Mouse (Mus musculus): ENCODE measurements around the gene 1190005I06Rik. TPM values are rescaled to one million over a fixed set of nuclear protein-coding genes. Genes with fewer than 3 reads are reported as not detected.

Gene 1190005I06Rik
- polyA plus RNA-seq, 1 experiment from 2014 or later = 11.8 TPM

GRCm38 (mm10) chr8:120571561-120571960 is 75.9 kb downstream of the 1190005I06Rik start:
- H3K27ac ChIP-seq = no peak overlapping the region
- no peak overlapping the region for H3K4me3 ChIP-seq
- WGBS = 79% methylated on average over 8 of the region's 8 CpGs
- peaks cover 23% of the 10 kb centered on the region; the same call in 1 of the 2 replicates for H3K4me1 ChIP-seq
- H3K9me3 ChIP-seq = no peaks in the 10 kb centered on the region
- no peaks in the 10 kb centered on the region for H3K27me3 ChIP-seq
- ATAC-seq (ENCODE audit: insufficient number of reproducible peaks, insufficient read depth, low FRiP score, low TSS enrichment) = no peak
- no peak overlapping the region for H3K4me2 ChIP-seq (replicated peaks)
- peaks cover 100% of the 10 kb centered on the region for H3K36me3 ChIP-seq
- no peak overlapping the region for H3K9ac ChIP-seq

GRCm38 (mm10) chr8:120569939-120570715 is 77.3 kb downstream of the 1190005I06Rik start:
- Histone ChIP-seq H3K4me1 (peaks cover 26% of the 10 kb centered on the region), H3K4me2 (replicated peaks) (no peak overlapping the region), H3K27ac (no peak overlapping the region), H3K9ac (no peak overlapping the region), H3K4me3 (no peak overlapping the region), H3K36me3 (peaks cover 89% of the 10 kb centered on the region), H3K27me3 (no peaks in the 10 kb centered on the region), H3K9me3 (no peaks in the 10 kb centered on the region)
- WGBS = 64% methylated on average over 13 of the region's 13 CpGs
- ATAC-seq (ENCODE audit: insufficient number of reproducible peaks, insufficient read depth, low FRiP score, low TSS enrichment) = no peak

- Histone ChIP-seq H3K4me1 (peaks cover 29% of the 10 kb centered on the region), H3K36me3 (peaks cover 79% of the 10 kb centered on the region), H3K9ac (no peak overlapping the region), H3K4me3 (no peak overlapping the region), H3K27me3 (no peaks in the 10 kb centered on the region), H3K9me3 (no peaks in the 10 kb centered on the region), H3K4me2 (replicated peaks) (no peak overlapping the region), H3K27ac (no peak overlapping the region)
- 95% methylated on average over 17 of the region's 17 CpGs for WGBS
- no peak for ATAC-seq (ENCODE audit: insufficient number of reproducible peaks, insufficient read depth, low FRiP score, low TSS enrichment)
These were observed 78.3 kb downstream of the 1190005I06Rik start for GRCm38 (mm10) chr8:120569123-120569522.

- peaks cover 33% of the 10 kb centered on the region for H3K4me1 ChIP-seq
- H3K27ac ChIP-seq = no peak overlapping the region
- no peak overlapping the region for H3K9ac ChIP-seq
- WGBS = 96% methylated on average over 37 of the region's 37 CpGs
- peaks cover 70% of the 10 kb centered on the region for H3K36me3 ChIP-seq
- no peak overlapping the region for H3K4me3 ChIP-seq
- no peak for ATAC-seq (ENCODE audit: insufficient number of reproducible peaks, insufficient read depth, low FRiP score, low TSS enrichment)
- H3K27me3 ChIP-seq = no peaks in the 10 kb centered on the region
- no peak overlapping the region for H3K4me2 ChIP-seq (replicated peaks)
- H3K9me3 ChIP-seq = no peaks in the 10 kb centered on the region
These were observed 79.2 kb downstream of the 1190005I06Rik start for GRCm38 (mm10) chr8:120568164-120568798.

- WGBS = 96% methylated on average over 17 of the region's 17 CpGs
- Histone ChIP-seq H3K4me3 (no peak overlapping the region), H3K27ac (no peak overlapping the region), H3K4me1 (peaks cover 38% of the 10 kb centered on the region), H3K4me2 (replicated peaks) (no peak overlapping the region), H3K36me3 (peaks cover 65% of the 10 kb centered on the region), H3K9me3 (no peaks in the 10 kb centered on the region), H3K27me3 (no peaks in the 10 kb centered on the region), H3K9ac (no peak overlapping the region)
- ATAC-seq (ENCODE audit: insufficient number of reproducible peaks, insufficient read depth, low FRiP score, low TSS enrichment) = no peak
These were observed 79.7 kb downstream of the 1190005I06Rik start for GRCm38 (mm10) chr8:120567731-120568130.

GRCm38 (mm10) chr8:120566681-120567080 is 80.8 kb downstream of the 1190005I06Rik start:
- H3K36me3 ChIP-seq = peaks cover 54% of the 10 kb centered on the region
- 84% methylated on average over 8 of the region's 8 CpGs for whole genome bisulfite sequencing
- H3K9me3 ChIP-seq = no peaks in the 10 kb centered on the region
- H3K4me1 ChIP-seq = peaks cover 47% of the 10 kb centered on the region
- H3K9ac ChIP-seq = no peak overlapping the region
- no peak overlapping the region for H3K4me2 ChIP-seq (replicated peaks)
- no peaks in the 10 kb centered on the region for H3K27me3 ChIP-seq
- H3K4me3 ChIP-seq = no peak overlapping the region
- H3K27ac ChIP-seq = no peak overlapping the region
- no peak for ATAC-seq (ENCODE audit: insufficient number of reproducible peaks, insufficient read depth, low FRiP score, low TSS enrichment)

- peak overlapping the region; percentile 63 for H3K27ac ChIP-seq
- no peaks in the 10 kb centered on the region for H3K9me3 ChIP-seq
- 0 out of 2 replicates have a peak, but pooled peaks have one; percentile 42 for ATAC-seq (ENCODE audit: insufficient number of reproducible peaks, insufficient read depth, low FRiP score, low TSS enrichment)
- peaks cover 62% of the 10 kb centered on the region for H3K4me1 ChIP-seq
- peaks cover 40% of the 10 kb centered on the region for H3K36me3 ChIP-seq
- H3K4me3 ChIP-seq = no peak overlapping the region
- WGBS = 11% methylated on average over 7 of the region's 7 CpGs
- H3K4me2 ChIP-seq (replicated peaks) = peak overlapping the region; percentile 9; the same call in 1 of the 2 replicates
- H3K27me3 ChIP-seq = no peaks in the 10 kb centered on the region
- H3K9ac ChIP-seq = no peak overlapping the region
These were observed 82.2 kb downstream of the 1190005I06Rik start for GRCm38 (mm10) chr8:120565151-120565711.

- Histone ChIP-seq H3K4me2 (replicated peaks) (peak overlapping the region; percentile 16), H3K4me3 (no peak overlapping the region), H3K27ac (peak overlapping the region; percentile 87), H3K36me3 (peaks cover 29% of the 10 kb centered on the region), H3K9ac (no peak overlapping the region), H3K27me3 (no peaks in the 10 kb centered on the region), H3K4me1 (peaks cover 73% of the 10 kb centered on the region), H3K9me3 (no peaks in the 10 kb centered on the region)
- 0 out of 2 replicates have a peak, but pooled peaks have one; percentile 4 for ATAC-seq (ENCODE audit: insufficient number of reproducible peaks, insufficient read depth, low FRiP score, low TSS enrichment)
- 21% methylated on average over 20 of the region's 20 CpGs for WGBS
These were observed 83.3 kb downstream of the 1190005I06Rik start for GRCm38 (mm10) chr8:120563851-120564837.

GRCm38 (mm10) chr8:120563348-120563724 is 84.1 kb downstream of the 1190005I06Rik start:
- Histone ChIP-seq H3K9ac (peak overlapping the region; percentile 16; the same call in 1 of the 2 replicates), H3K27ac (peak overlapping the region; percentile 87), H3K9me3 (no peaks in the 10 kb centered on the region), H3K4me1 (peaks cover 81% of the 10 kb centered on the region), H3K27me3 (no peaks in the 10 kb centered on the region), H3K4me3 (no peak overlapping the region), H3K4me2 (replicated peaks) (peak overlapping the region; percentile 16), H3K36me3 (peaks cover 21% of the 10 kb centered on the region)
- WGBS = 2% methylated on average over 8 of the region's 8 CpGs
- no peak for ATAC-seq (ENCODE audit: insufficient number of reproducible peaks, insufficient read depth, low FRiP score, low TSS enrichment)

- 65% methylated on average over 18 of the region's 18 CpGs for WGBS
- Histone ChIP-seq H3K4me2 (replicated peaks) (0 out of 2 replicates have a peak overlapping the region, but pooled peaks have one; percentile 16), H3K9ac (no peak overlapping the region), H3K9me3 (no peaks in the 10 kb centered on the region), H3K4me3 (no peak overlapping the region), H3K27ac (peak overlapping the region; percentile 87), H3K4me1 (peaks cover 86% of the 10 kb centered on the region), H3K36me3 (peaks cover 16% of the 10 kb centered on the region), H3K27me3 (no peaks in the 10 kb centered on the region)
- ATAC-seq (ENCODE audit: insufficient number of reproducible peaks, insufficient read depth, low FRiP score, low TSS enrichment) = no peak
These were observed 84.6 kb downstream of the 1190005I06Rik start for GRCm38 (mm10) chr8:120562680-120563347.
